Mouse (Mus musculus) gastrocnemius, adult 18-20 months (tissue): Measurements from ENCODE around the gene Tgfbr2. TPM values are rescaled to one million over a fixed set of nuclear protein-coding genes. Genes with fewer than 3 reads are reported as not detected.

Source experiments
- DNase-seq: peaks from one replicate; pipeline ENCODE4 v3.0.0; 2021; ENCODE audit warnings: low spot score
- total RNA-seq, 2 experiments: library from RNA; stranded (reverse); gene quantifications; 2 replicates each; pipeline ENCODE4 v1.2.3; 2021

The Tgfbr2 gene
- total RNA-seq, 2 experiments from 2014 or later, result 14.7 to 20.2 TPM

DNA sequence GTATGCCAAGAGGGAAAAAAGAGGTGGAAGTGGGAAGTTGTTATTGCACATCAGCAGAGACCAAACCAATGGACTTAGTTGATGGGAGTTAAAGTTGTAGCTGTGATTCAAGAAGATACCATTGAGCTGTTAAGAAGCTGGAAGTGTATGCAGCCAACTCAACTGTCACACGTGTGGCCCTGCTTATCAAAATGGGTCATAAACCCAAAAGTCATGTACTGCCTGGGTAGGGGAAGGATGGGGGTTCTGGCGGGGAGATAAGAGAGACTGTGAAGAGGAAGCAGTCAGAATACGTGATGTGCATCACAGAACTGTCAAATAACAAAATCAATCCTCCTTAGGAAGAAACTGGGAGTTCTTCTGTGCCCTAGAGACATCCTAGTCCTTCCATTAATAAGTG is 15.1 kb downstream of the Tgfbr2 start:
- DNase-seq, result no peak

DNA sequence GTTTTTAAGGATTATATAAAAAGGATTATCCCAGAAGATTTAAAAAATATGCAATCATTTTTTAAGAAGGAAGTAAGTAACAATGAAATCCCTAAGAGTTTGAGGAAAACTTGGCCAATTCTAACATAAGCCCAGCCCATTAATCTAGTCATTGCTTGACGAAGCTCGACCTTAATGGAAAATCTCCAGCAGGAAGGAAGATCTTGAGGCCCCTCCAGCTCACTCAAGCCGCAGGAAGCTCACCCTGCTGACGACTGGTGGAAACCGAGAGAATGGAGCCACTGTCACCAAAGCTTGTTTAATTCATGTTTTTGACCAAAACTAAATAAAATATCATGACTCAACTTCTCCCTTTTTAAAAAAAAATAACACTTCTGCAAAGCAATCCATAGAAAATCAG is 18.7 kb downstream of the Tgfbr2 start:
- no peak for DNase-seq

DNA sequence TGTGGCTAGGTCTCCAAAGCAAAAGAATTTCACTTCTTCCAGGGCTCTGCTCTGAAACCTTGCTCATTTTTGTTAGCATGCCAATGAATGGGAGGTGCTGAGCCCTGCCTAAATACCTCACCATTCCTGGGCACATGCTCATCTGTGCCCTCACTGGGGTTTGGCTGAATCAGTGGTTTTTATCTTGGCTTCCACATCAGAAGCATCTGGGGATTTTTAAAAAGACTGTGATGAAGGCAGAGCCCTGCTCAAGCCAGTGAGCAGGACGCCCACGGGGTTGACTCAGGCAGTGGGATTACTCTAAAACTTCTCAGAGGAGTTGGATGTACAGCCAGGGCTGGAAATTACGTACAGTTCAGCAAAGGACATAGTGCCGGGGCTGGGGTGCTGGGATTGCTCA is 22.3 kb downstream of the Tgfbr2 start:
- no peak for DNase-seq

DNA sequence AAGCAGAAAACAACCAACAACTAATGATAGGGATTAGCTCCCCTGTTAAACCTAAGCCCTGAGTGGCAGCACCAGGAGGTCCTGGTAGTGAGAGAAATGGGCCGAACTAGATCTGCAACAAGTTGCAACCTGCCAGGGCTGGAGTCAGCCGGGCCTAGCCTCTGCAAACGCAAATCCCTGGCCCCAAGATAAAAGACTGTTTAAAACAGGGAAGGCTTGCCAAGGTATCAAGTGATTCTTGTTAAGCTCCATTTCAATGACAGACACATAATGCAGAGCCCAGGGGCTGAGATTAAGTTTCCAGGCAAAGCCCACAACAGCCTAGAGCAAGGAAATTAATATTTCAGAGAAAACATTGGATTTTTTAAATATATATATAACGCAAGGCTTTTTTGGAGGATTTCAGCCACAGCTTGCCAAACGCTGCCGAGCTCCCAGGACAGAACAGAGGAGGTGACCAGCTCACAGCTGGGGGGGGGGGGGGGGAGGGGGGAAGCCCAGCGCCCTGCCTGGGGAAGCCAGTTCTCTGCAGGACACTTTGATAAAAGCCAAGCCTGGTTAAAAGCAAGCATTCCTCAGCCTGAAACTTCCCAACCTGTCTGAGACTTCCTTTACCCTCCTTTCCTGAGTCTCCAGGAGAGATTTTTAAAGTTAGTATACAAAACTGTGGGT is 24.3 kb downstream of the Tgfbr2 start:
- DNase-seq, result no peak

DNA sequence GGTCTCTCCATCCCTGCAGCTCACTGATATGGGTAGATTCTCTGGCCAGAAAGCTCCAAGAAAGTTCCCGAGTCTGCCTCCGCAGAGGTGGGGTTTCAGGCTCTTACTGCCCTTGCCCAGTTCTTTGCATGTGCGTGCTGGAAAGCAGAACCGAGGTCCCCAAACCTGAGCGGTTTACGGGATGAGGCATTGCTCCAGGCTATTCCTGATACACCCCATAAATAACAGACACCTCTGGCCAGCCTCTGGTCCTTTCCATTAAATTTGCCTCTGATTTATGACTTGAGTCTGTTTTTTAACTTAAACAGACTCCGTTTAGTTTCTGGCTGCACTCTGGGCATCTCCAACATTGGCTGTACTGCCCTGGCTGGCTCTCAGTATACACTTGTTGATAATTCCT is 26.4 kb downstream of the Tgfbr2 start:
- DNase-seq, result no peak

DNA sequence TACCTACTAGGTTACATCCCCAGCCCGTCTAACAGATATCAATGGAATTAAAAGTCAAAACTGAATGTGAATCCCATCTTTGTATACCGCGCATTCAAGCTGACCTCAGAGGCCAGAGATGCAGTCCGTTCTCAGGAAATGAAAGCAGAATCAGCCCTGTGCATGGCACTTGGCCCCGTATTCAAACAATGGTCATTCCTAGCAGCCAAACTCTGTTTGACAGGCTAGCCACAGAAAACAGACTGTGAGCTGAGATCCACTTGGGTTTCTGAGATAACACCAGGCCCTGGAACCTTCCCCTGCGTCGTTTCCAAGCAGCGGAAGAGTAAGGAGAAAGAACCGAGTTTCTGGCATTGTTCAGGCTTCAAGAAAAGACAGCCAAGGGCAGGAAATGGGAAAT is 28.9 kb downstream of the Tgfbr2 start:
- no peak for DNase-seq

DNA sequence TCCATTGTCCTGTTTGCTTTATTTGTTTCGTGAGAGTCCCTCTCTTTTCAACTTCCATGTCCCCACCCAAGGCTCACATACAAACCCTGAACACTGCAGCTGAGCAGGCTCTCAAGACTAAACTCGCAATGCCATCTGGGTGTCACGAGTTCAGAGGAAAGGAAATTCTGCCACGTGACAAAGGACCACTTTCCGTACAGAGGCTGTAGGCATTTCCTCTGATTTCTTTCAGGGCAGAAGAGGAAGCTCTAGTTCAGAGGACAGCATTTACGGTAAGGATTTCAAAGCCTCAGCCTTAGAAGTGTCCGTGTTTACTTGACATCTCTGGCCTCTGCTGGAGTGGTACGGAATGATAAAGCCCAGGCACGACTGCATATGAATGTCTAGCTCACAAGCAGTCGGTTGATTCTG is 29.9 kb downstream of the Tgfbr2 start:
- no peak for DNase-seq

DNA sequence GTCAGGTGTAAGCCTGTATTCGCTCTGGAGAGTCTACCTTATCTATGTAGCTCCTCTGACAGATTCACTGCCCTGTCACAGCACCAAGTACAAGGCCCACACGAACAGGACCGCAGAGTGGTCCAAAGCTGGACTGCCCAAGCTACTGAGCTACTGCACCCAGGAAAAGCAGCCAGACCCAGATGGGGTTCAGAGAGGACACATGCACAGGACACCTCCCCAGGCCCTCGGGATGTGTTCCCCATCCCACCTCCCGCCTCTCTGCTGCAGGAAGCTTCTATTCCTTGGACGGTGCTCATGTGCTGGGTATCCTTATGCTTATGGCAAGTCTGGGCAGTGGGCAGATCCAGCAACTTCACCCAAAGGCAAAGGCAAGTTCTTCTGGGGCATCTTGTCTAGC is 34.7 kb downstream of the Tgfbr2 start:
- DNase-seq, result no peak

DNA sequence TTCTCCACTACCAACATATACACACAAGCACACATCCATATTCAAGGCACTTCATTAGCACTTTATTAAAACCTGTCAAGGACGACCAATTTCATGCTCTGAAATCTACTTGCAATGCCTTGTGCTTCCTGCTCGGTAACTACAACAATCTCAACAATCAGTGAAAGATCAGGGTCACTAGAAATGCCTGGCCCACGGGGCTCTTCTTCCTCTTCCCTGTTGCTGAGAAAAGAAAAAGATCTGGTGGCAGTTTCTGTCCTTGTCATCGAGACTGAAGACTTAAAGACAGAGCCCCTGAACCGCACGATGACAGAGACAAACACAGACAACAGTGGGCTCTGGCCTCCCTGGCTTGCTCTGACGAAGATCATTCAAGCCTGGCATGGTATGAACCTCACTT is 35.6 kb downstream of the Tgfbr2 start:
- no peak for DNase-seq

DNA sequence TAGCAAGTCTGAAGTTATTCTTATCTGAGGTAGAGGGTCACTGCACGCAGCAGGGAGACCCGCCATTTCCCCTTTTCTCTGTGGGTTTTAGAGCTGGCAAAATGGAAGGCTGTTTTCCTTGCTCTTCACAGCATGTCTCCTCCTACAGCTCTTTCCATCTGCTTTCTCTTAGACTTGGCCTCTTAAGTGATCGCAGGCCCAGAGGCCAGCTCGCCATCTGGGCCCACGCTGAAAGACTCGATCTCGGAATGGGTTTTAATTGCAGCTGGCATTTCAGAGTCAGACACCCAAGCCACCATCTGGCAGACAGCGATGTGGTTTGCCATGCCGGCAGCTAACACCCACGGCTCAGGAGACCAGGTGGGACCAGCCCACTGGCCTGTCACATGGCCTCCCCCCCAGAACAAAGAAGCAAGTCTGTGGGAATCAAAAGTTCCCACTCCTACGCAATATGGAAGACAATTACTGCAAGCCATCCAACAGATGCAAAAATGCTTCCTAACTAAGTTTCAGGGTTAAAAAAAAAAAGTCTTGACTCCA is 36.5 kb downstream of the Tgfbr2 start:
- no peak for DNase-seq

DNA sequence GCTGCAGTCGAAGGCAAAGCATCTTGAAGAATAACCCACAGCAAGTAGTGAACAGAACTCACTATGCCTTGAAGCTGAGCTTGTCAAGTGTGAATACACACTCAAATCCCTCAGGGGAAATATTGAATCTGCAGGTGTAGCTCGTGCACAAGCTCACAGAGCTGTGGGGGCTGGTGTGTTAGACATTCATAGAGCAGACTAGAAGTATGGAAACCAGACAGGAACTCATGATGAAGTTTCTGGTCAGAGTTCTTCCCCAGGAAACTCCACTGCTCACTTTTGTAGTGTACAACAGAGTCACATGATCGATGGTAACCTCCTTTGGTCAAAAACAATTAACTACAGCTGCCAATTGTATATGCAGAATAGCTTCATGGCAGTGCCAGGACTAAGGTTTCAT is 37.5 kb downstream of the Tgfbr2 start:
- no peak for DNase-seq

DNA sequence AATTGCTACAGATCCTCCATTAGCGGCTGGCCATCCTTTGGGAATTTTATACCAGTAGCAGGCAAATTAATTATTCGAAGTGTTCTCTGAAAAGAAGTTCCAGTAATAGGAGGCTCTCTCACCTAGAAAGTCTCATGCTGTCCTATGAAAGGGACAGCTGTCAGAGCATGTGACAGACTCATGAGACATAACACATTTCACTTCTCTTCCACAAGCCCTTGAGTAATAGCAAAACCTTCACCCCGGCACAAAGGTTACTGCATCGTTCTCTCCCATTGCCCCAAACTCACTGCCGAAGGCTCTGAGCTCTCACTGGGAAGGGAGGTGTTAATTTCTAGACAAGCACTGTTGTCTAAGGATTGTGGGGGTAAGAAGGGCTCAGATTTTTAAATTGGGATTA is 38.3 kb downstream of the Tgfbr2 start:
- no peak for DNase-seq

DNA sequence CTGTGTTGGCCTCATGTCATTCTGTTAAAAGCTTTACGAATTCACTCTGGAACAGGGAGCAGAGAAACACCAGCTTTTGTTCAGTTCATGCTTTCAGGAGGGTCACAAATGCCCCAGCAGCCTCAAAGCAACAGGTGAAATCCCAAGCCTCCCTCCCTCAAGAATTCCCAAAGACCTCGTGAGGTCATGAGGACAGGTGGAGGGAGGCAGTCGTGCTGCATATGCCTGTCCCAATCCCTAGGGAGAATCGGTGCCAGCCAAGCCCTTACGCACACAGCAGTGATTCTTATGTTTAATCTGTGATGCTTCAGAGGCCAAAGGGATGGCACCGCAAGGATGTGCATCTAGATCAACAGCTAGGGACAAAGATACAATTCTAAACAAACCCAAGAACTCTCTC is 39.0 kb downstream of the Tgfbr2 start:
- no peak for DNase-seq

DNA sequence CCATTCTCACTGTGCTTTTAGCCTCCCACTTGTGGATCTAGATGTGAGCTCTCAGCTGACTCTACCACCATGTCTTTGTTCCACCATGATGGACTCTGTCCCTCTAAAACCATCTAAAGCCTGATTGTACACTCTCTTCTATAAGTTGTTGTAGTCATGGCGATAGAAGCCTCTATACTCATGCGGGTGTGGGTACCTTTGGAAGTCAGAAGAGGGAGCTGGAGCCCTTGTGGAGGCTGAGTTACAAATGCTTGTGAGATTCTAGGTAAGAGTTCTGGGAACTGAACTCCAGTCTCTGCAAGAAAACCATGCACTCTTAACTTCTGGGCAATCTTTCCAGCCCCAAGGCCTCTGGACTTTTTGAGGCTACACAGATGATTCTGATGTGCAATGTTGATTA is 40.7 kb downstream of the Tgfbr2 start:
- no peak for DNase-seq

DNA sequence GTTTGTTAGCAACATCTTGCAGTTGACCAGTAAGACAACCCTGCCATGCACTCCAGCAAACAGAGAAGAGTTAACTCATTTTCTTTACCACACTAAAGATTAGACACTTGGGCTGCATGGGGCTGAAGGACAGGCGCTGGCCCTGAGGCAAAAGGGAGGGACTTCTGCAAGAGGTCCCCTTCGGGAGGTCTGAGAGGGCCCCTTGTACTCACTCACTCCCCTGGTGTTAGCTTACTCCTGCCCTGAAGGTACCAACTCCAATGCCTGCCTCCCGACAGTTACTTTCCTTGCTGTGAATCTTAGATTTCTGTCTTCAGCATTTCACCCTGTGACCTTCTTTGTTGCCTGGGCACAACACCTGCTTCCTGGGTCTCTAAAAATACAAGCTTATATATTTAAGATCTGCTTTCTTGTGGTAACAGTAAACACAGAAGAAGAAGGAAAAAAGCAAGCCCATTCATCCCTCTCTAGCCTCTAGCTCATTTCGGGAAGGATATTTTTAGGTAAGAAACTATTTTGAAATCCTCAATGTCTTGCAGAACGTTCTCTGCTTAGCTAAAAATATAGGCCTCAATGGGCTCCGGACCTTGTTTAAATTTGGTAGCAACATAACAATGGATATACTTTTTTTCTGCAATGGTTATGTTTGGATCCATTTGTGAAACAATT is 41.7 kb downstream of the Tgfbr2 start:
- no peak for DNase-seq

DNA sequence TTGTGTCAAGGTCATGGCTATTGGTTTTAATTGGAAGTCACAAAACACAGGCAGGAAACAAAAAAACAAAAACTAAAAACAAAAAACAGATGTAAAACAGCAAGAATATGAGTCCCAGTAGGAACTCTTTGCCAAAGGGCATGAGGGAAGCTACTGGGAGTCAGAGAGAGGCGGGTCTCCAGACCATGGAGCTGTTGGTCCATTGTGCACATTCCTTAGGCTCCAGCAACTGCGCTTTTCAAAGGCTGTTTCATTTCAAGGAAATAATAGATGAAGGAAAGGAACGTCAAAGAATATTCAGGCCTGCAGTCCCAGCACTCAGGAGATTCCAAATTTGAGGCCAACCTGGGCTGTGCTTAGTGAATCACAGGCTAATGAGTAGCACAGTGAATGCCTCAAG is 46.3 kb downstream of the Tgfbr2 start:
- no peak for DNase-seq

DNA sequence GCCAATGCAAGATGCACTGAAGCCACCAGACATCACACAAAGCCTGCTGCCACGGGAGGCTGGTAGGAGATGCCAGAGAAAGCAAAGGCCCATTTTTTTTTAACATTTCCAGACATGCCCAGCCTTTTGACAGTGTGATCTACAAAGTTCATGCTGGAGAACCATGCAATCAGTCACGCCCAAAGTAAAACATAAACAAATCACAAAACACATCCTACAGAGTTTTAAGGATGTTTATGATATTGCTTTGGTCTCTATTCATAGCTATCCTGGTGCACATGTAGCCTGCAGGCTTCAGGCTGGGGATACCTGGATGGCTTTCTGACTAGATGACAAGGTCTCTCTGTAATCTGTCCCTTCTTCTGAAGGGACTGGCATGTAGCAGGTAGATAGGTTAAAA is 46.8 kb downstream of the Tgfbr2 start:
- DNase-seq, result no peak

DNA sequence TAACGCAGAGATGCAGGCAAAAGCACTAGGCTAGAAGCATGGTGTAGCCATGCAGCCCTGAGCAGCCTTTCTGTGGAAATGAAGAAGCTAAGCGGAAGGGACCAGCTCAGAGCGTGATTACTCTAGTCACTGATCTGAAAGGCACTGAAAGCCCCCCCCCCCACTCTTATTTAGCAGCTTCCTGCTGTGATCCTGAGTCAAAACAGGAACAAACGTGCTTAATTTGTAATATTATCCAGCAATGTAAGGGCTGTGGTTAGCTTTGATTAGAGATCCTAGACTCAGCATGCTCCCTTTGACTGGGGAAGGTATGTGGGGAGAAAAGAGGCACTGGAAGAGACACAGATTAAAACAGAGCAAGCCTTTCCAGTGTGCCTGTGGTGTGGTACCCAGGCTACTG is 48.7 kb downstream of the Tgfbr2 start:
- no peak for DNase-seq

DNA sequence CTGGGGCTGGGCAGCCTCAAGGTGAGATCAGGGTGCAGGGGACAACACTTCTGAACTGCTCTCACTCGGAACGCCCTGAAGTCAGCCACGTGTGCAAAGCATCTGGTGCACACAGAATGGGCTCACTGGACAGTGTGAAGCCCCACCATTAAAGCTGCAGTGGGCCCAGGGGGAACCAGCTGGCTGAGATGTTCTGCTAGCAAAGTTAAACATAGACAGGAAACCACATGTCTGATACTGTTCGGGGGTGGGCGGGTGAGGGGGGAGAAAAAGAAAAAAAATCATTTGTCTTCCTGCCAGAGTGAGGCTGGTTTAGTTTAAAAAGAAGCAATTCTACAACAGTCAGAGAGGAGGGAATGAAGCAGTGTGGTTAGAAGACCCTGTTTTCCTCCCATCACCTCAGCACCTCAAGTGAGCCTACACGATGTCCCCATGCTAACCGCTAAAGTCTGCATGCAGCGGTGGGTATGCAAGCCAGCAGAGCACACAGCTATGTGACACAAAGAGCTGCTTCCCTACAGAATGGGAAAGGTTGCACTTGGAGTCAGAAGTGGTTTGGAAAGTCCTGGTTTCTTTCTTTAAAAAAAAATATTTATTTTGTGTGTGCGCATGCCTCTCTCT is 52.1 kb downstream of the Tgfbr2 start:
- DNase-seq, result no peak

DNA sequence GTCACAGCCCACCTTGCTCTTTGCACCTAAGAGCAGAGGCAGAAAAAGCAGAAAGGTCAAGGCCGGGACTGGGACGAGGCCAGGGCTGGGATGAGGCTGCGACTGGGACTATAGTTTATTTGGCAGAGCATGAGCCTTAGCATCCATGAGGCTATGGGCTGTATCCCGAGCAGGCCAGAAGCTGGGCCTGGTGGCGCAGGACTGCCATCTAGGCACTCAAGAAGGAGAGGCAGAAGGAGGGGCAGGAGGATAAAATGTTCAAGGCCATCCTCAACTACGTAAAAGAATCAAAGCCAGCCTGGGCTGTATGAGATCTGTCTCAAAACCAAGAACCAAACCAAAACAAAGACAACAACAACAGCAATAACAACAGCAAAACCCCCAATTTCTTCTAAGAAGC is 52.6 kb downstream of the Tgfbr2 start:
- no peak for DNase-seq

DNA sequence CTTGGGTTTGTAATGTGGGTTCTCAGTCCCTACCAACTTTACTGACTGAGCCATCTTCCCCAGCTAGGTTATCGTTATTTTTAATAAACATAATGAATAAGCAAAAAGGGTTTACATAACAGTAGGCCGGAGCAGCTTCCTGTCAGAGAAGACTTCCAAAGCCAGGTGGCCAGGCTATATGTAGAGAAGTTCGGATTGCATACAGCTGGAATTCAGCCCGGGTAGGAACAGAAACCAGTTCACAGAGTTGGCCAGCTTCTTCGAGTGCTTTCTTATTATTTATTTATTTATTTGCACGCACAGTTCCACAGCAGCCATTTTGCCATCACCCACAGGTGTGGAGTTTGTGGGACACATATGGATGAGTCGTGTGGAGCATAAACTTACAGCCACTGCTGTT is 53.7 kb downstream of the Tgfbr2 start:
- peak; percentile 60 for DNase-seq

DNA sequence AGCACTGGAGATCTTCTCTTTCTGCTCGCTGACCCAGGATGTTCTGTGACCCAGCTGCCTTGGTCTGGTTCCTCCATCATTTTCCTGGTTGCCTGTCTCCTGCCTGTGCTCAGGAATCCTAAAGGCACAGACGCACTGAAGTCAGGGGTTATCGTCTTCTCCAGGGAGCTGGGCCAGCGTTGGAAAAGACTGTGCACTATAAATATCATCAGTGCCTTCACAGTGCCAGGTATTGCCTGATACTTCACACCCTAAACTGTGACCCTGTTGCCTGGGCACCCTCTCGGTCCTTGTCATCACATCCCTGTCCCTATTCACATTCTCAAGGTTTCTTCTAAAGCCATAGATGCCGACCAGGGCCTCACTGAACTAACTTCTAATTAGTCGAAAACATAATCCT is 55.2 kb downstream of the Tgfbr2 start:
- DNase-seq, result peak; percentile 69

DNA sequence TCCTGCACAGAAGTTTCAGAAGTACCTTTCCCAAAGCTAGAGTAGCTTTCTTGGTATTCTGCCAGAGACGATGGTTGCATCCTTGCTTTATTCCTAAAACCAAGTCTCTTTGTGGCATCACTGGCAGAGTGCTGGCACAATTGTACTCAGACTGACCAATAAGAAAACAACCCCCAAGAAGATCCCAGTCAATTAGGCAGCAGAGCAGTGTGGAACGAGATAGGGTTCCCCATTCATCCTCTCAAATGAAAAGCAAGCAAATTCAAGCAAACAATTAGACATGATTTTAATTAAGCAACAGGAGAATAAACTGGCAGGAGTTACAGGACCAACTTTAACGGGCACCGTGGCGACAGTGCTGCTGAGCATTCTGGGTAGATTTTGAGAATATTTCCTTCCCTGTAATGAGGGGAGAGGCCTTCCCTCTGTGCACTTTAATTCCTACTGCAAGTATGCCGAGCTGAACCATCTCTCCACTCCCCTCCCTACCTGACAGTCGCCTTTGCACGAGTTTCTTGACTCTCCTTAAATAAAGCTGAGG is 56.8 kb downstream of the Tgfbr2 start:
- no peak for DNase-seq
